In genomic region chr3:137622895-137623580, GRCm38 (mm10) we compare ENCODE assay signal across 8 mouse cellular contexts. TPM values are rescaled to one million over a fixed set of nuclear protein-coding genes. Genes with fewer than 3 reads are reported as not detected.
DNase-seq lines count a peak whose midpoint lies in the region; ATAC-seq lines count a peak whose summit lies in the region.

No protein-coding gene starts in this region.

- peak overlapping the region; percentile 86 for H3K4me2 ChIP-seq in embryonic facial prominence, embryonic 11.5 days (ENCODE audit: low read depth, low read length)
- H3K4me2 ChIP-seq in hindbrain, embryonic 11.5 days (replicated peaks; ENCODE audit: low read depth, low read length): peak overlapping the region; percentile 61
- H3K4me2 ChIP-seq in midbrain, embryonic 13.5 days (replicated peaks): peak overlapping the region; percentile 94

- no peaks in the 10 kb centered on the region for H3K9me3 ChIP-seq in embryonic facial prominence, embryonic 11.5 days (replicated peaks; ENCODE audit: control insufficient read depth, low read length)
- H3K9me3 ChIP-seq in hindbrain, embryonic 11.5 days (ENCODE audit: control insufficient read depth, low read length): no peaks in the 10 kb centered on the region
- H3K9me3 ChIP-seq in midbrain, embryonic 13.5 days: no peaks in the 10 kb centered on the region

- no peak for ATAC-seq in embryonic facial prominence, embryonic 11.5 days (replicated peaks; ENCODE audit: insufficient number of reproducible peaks, low FRiP score, low TSS enrichment, low read depth)
- peak; percentile 21 for ATAC-seq in hindbrain, embryonic 11.5 days (ENCODE audit: low FRiP score)
- peak; percentile 10; the same call in 1 of the 2 replicates for ATAC-seq in midbrain, embryonic 13.5 days

- no peaks in the 10 kb centered on the region for H3K36me3 ChIP-seq in embryonic facial prominence, embryonic 11.5 days (replicated peaks; ENCODE audit: control insufficient read depth, insufficient read depth, low read depth, low read length)
- no peaks in the 10 kb centered on the region for H3K36me3 ChIP-seq in hindbrain, embryonic 11.5 days (ENCODE audit: control insufficient read depth, insufficient read depth, low read length)
- no peaks in the 10 kb centered on the region for H3K36me3 ChIP-seq in midbrain, embryonic 13.5 days

- no peak overlapping the region; the same call in 1 of the 2 replicates for H3K9ac ChIP-seq in embryonic facial prominence, embryonic 11.5 days (replicated peaks; ENCODE audit: low read length)
- H3K9ac ChIP-seq in hindbrain, embryonic 11.5 days (ENCODE audit: low read depth, low read length): peak overlapping the region; percentile 21; the same call in 1 of the 2 replicates
- peak overlapping the region; percentile 61 for H3K9ac ChIP-seq in midbrain, embryonic 13.5 days (replicated peaks)

- peak; percentile 16 to 34 for DNase-seq in layer of hippocampus, postnatal 10 days (ENCODE audit: low spot score in 2 of 2)
- DNase-seq in layer of hippocampus, adult 9-10 months (ENCODE audit: low spot score): no peak
- DNase-seq in embryonic facial prominence, embryonic 11.5 days (ENCODE audit: low spot score): no peak
- DNase-seq in hindbrain, embryonic 11.5 days (ENCODE audit: low spot score): peak; percentile 10
- DNase-seq in frontal cortex, postnatal 25 days (ENCODE audit: low spot score in 2 of 2): no peak
- DNase-seq in adipocyte (ENCODE audit: low spot score): no peak
- no peak for DNase-seq in adrenal gland, adult 8-10 months

- no peak overlapping the region for H3K27ac ChIP-seq in embryonic facial prominence, embryonic 11.5 days (replicated peaks; ENCODE audit: low read depth, low read length)
- no peak overlapping the region for H3K27ac ChIP-seq in hindbrain, embryonic 11.5 days (ENCODE audit: low read depth, low read length)
- no peak overlapping the region for H3K27ac ChIP-seq in midbrain, embryonic 13.5 days

- WGBS in embryonic facial prominence, embryonic 11.5 days: 26% methylated on average over 14 of the region's 14 CpGs
- WGBS in hindbrain, embryonic 11.5 days: 33% methylated on average over 14 of the region's 14 CpGs
- WGBS in midbrain, embryonic 13.5 days: 14% methylated on average over 14 of the region's 14 CpGs

- peak overlapping the region; percentile 55 for H3K4me3 ChIP-seq in embryonic facial prominence, embryonic 11.5 days (ENCODE audit: low read depth, low read length)
- H3K4me3 ChIP-seq in hindbrain, embryonic 11.5 days (ENCODE audit: low read depth, low read length): peak overlapping the region; percentile 30
- peak overlapping the region; percentile 51 for H3K4me3 ChIP-seq in midbrain, embryonic 13.5 days (replicated peaks)

- H3K27me3 ChIP-seq in embryonic facial prominence, embryonic 11.5 days (ENCODE audit: control insufficient read depth, insufficient read depth, low read length): no peaks in the 10 kb centered on the region; the same call in 1 of the 2 replicates
- 0 out of 2 replicates have a peak, but pooled peaks cover 2% of the 10 kb centered on the region for H3K27me3 ChIP-seq in hindbrain, embryonic 11.5 days (ENCODE audit: control insufficient read depth, insufficient read depth, low read length)
- peaks cover 19% of the 10 kb centered on the region for H3K27me3 ChIP-seq in midbrain, embryonic 13.5 days

- H3K4me1 ChIP-seq in embryonic facial prominence, embryonic 11.5 days (ENCODE audit: control insufficient read depth, insufficient read depth, low read length): no peaks in the 10 kb centered on the region
- H3K4me1 ChIP-seq in hindbrain, embryonic 11.5 days (replicated peaks; ENCODE audit: control insufficient read depth, insufficient read depth, low read length): no peaks in the 10 kb centered on the region
- H3K4me1 ChIP-seq in midbrain, embryonic 13.5 days (replicated peaks): peaks cover 26% of the 10 kb centered on the region

RNA-seq across cellular contexts. Expression of gene Ddit4l, which starts 1.6 kb away (rescaled TPM):
- 10 to 100 TPM; 10.6 to 12.0 TPM for total RNA-seq in layer of hippocampus, postnatal 10 days (2021)
- polyA plus RNA-seq in embryonic facial prominence, embryonic 11.5 days (2014; fragmentation: Nextera tagmentation; extraction: Ambion mirVana): 27.3 and 29.4 TPM in 2 replicates
- polyA plus RNA-seq in hindbrain, embryonic 11.5 days (2014; fragmentation: Nextera tagmentation; extraction: Ambion mirVana): 8.3 and 8.6 TPM in 2 replicates
- polyA plus RNA-seq in midbrain, embryonic 13.5 days (2015; fragmentation: Nextera tagmentation; extraction: Ambion mirVana): 8.3 and 8.6 TPM in 2 replicates
- total RNA-seq in adrenal gland, adult 8-10 months (2022): 1 to 10 TPM; 1.1 to 2.0 (median 1.5) TPM

RNA-seq across cellular contexts. Expression of gene Gm21962, which starts 48.3 kb away (rescaled TPM):
- not detected for total RNA-seq in layer of hippocampus, postnatal 10 days (2021)
- polyA plus RNA-seq in embryonic facial prominence, embryonic 11.5 days (2014; fragmentation: Nextera tagmentation; extraction: Ambion mirVana): not detected in 2 replicates
- polyA plus RNA-seq in hindbrain, embryonic 11.5 days (2014; fragmentation: Nextera tagmentation; extraction: Ambion mirVana): not detected in 2 replicates
- not detected in 2 replicates for polyA plus RNA-seq in midbrain, embryonic 13.5 days (2015; fragmentation: Nextera tagmentation; extraction: Ambion mirVana)
- total RNA-seq in adrenal gland, adult 8-10 months (2022): not detected

Comparison
In these comparisons a context has a peak if more than half of its experiments do, and no peak if none do; other contexts are left out.
1. DNase-seq: peak in layer of hippocampus, postnatal 10 days (2 of 2) and hindbrain, embryonic 11.5 days (single experiment); none in layer of hippocampus, adult 9-10 months (single experiment), embryonic facial prominence, embryonic 11.5 days (single experiment), frontal cortex, postnatal 25 days (0 of 2), adipocyte (single experiment) and adrenal gland, adult 8-10 months (single experiment).
2. Peak in every context shown above with its lines, with median percentiles within 50 percentile points of each other: H3K4me2 ChIP-seq and H3K4me3 ChIP-seq.